Mouse (Mus musculus) fibroblast of lung, adult 2 months (primary cell): ENCODE measurements around the gene Asxl1.

Experiments used
- DNase-seq: peaks from one replicate; pipeline ENCODE4 v3.0.0-alpha.2; 2011; ENCODE audit warnings: low read depth

Asxl1 gene

GRCm38 (mm10) chr2:153414607-153415006, 69.0 kb downstream of the Asxl1 start:
- DNase-seq: no peak

DNA sequence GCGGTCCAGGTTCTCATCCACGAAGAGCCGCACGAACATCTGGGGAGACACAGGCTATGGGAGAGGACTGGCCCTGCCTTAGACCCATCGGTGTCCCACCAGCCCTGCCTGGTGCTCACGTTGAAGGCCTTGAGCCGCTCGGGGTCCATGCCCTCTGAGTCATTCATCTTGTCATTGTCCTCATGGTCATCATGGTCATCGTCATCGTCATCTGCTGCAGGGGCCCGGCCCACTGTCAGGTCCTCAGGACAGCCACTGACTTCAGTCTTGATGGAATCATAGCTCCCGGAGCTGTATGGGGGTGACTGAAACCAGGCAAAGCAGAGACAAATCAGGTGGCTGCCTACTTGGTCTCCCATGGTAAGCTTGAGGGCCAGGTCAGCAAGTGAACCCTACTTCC, 72.2 kb downstream of the Asxl1 start:
- no peak for DNase-seq

- DNase-seq: no peak
These were observed 72.8 kb downstream of the Asxl1 start for GRCm38 (mm10) chr2:153418381-153418780.

GRCm38 (mm10) chr2:153421233-153421632, 75.6 kb downstream of the Asxl1 start:
- DNase-seq: no peak

- DNase-seq: no peak
These were observed 76.4 kb downstream of the Asxl1 start for GRCm38 (mm10) chr2:153422051-153422450.

- no peak for DNase-seq
These were observed 77.5 kb downstream of the Asxl1 start for GRCm38 (mm10) chr2:153423113-153423512.

- DNase-seq: no peak
These were observed 78.9 kb downstream of the Asxl1 start for GRCm38 (mm10) chr2:153424557-153424956.

- no peak for DNase-seq
These were observed 79.7 kb downstream of the Asxl1 start for GRCm38 (mm10) chr2:153425124-153425844.

- no peak for DNase-seq
These were observed 80.5 kb downstream of the Asxl1 start for GRCm38 (mm10) chr2:153425998-153426670.

DNA sequence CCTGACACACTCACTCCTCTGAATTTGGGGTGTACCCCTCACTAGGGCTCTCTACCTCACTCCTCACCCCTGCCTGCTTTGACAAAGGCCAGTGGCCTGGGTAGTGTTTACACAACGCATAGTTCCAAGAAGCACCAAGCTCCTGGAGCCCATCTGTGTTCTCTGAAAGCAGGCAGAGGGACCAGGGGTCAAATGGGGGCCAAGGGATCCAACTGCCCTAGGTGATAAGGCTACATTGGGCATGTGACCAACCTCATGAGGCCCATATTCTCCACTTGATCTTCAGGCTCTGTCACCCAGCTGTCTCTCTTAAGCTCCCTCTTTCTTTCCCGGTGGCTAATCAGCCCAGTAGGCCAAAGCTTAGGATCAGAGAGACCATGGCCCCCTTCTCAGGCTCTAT, 81.3 kb downstream of the Asxl1 start:
- no peak for DNase-seq

DNA sequence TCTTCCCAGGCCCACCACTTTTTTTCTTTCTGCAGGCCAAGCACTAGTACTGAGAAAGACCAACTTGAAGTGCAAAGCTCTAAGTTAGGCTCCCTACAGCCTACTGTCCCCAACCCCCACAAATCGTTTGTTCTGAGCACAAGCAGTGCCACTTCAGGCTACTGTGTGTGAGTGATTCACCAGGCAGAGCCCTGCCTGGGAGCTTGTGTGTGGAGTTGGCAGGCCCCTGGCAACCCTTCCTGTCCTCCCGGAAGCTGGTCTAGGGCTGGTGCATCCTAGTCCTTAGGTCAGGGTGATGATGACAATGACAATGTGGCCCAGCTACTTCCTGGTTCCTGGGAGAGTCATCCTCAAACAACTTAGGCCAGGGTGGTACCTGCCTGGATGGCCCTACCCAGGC, 82.9 kb downstream of the Asxl1 start:
- no peak for DNase-seq

DNA sequence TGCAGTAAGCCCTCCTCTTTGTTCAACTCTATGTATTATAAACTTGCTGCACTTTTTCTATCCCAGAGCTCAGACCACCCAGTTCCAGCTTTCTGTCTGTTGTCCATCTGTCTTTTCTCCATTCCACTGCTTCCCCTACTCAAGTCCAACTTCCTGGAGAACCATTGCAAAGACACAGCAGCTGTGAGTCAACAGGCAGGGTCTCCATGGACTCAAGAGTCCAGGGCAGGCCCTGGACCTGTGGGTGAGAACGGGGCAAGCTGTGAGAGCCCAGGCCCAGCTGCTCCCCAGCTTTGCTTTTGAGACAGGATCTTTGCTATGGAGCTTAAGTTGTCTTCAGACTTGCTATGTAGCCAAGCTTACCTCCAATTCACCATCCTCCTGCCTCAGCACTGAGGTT, 84.9 kb downstream of the Asxl1 start:
- DNase-seq: no peak

DNA sequence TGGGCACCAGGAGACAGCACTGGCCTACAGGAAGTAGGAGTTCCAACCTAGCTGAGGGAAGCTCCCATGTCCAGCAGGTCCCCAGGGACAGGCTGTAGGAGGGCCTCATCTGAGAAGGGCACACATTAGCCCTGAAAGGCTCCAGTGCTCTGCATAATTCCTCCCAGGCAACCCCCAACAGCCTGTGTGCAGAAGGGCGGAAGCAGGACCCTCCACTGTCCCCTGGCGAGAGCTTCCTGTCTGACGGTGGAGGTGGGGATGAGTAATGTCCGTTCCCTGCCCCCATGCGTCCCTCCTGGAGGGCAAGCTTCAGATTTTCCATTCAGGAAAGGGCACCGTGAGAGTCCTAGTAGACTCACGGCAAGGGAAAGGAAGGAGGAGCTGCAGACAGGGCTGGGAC, 86.9 kb downstream of the Asxl1 start:
- DNase-seq: no peak

DNA sequence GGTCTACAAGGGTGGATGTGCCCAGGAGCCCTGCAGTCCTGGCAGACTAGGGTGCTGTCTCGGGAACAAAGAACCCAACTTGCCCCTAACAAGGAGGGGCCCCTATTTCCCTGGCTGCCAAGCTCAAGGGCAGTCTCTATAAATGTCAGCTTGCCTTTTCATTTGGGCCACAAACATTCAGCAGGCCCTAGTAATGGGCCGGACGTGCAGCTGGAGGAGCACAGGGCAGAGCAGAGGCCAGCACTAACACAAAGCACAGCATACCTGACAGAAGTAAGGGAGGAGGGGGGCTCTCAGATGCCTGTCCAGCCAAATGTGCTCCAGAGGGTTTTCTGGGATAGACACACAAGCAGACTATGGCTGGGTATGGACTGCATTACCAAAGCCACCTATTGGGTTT, 88.2 kb downstream of the Asxl1 start:
- no peak for DNase-seq

DNA sequence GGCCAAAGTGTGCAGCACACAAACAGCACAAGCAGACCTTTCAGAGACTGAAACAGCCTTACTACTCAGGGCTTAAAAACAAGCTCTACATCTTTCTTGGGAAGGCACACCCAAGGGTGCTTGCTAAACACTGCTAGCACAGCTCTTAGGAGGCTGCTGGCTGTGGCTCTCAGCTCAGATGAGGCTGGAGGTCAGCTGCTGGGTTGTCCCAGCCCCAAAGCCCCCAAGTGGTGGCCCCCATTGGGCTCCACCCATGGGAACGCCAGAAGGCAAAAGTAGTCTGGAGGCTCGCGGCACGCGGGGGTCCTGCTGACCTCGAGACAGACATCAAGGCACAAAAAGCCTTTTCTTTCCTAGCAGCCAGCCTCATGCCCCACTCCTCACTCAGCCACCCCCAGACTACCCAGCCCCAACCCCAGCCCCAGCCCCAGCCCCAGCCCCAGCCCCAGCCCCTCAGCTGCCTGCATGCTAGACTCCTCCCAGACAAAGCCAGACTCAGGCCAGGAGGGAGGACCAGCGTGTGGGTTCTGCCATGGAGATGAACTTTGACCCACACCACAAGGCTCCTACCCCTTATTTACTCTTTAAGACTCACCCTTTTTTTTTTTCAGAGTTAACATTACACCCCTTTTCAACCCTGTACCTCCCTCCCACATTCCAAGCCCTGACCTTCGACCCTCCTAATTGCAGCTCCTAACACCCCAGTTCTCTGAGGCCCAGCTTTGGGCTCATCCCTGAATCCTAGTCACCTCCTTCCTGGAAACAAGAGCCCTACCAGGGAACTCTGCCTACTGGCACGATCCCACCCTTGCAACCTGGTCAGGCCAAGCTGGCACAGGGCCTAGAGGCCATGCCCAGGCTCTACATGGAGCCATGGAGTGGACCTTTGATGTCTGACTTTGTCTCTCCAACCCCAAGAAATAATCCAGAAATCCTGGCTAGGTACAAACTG, 89.5 kb downstream of the Asxl1 start:
- no peak for DNase-seq

- no peak for DNase-seq
These were observed 91.1 kb downstream of the Asxl1 start for GRCm38 (mm10) chr2:153436641-153437305.

DNA sequence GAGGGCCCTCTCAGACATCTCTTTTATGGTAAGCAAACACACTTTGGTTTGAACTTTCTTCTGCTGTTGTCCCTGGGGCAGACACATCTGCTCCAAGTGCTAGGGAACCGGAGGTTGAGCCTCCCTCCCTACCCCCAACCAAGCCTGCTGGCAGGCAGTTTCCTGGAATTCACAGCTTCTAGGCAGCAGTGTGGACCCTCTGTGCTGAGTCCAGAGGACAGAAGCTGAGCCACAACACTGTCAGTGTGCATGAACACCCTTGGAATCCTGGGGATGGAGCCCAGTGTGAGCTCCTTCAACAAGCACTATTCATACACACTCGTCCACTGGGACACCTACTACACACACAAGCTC, 91.7 kb downstream of the Asxl1 start:
- no peak for DNase-seq

DNA sequence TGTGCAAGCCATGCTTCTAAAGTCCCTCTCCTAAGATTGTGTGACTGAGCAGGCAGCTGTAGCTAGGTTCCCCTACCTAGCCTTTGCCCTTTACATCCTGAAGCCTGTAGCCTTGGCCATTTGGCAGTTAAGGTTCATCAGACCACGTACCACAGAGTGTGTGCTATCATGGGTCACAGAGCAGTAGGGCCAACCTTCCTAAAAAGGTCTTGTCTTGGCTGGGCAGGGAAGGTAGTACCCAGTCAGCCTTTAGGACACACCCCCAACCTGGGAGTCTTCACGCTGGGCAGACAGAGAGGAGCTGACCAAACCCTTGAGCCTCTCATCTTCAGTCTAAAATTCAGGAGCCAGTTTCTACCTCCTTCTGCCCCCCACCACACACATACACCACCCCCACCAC, 95.1 kb downstream of the Asxl1 start:
- no peak for DNase-seq

DNA sequence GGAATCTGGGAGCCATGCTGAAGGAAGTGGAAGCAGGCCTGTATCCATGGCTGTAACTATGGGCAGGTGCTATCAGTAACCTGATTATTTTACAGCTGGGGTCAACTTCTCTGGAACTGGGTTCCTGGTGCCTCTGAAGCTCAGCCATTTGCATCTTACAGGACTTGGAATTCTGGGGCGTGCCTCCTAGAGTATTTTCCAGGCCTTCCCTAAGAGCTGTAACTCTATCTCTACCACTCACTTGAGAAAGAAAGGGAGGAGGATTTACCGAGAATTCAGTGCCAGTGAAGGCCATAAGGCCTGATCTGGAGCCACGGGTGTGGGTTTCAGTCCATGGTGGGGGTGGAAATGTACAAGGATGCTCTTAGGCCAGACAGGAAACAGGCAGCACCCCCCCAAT, 95.6 kb downstream of the Asxl1 start:
- DNase-seq: no peak

DNA sequence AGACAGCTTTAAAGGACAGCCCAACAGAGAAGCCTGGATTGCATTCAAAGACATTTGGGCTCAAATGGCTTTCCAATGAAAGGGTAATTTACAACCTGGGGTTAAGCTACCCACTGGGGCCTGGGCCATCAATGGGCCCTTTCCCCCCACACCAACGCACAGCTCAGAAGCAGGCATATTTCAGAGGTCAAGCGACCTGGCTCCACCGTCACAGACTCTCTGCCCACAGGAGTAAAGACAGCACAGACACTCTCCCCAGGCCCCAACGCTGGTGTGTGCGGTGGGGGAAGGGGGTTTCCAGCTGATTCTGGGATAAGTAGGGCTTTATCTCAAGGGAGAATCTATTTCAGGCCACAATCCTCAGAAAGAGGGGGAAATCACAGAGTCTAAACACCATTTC, 97.1 kb downstream of the Asxl1 start:
- no peak for DNase-seq

- DNase-seq: no peak
These were observed 98.0 kb downstream of the Asxl1 start for GRCm38 (mm10) chr2:153443434-153444240.
